Mouse (Mus musculus) myocyte (in vitro differentiated cells): ENCODE data around the gene Mcm10. TPM values are rescaled to one million over a fixed set of nuclear protein-coding genes. Genes with fewer than 3 reads are reported as not detected.

Source experiments
- H3K27me3 ChIP-seq: one replicate; pipeline ENCODE4 v1.6.1; 2011; ENCODE audit not compliant: control insufficient read depth, insufficient read depth, insufficient read length
- H3K36me3 ChIP-seq: one replicate; pipeline ENCODE4 v1.6.1; 2011; ENCODE audit not compliant: control insufficient read depth, insufficient read depth
- H3K4me2 ChIP-seq: one replicate; pipeline ENCODE4 v1.6.1; 2011; ENCODE audit warnings: low read depth, control low read depth
- H3K4me3 ChIP-seq: one replicate; pipeline ENCODE4 v1.5.1; 2011; ENCODE audit warnings: mild to moderate bottlenecking, control low read depth, moderate library complexity
- H3K79me2 ChIP-seq: one replicate; pipeline ENCODE4 v1.6.1; 2011; ENCODE audit not compliant: control insufficient read depth, insufficient read depth
- H3ac ChIP-seq: one replicate; pipeline ENCODE4 v1.6.1; 2011; ENCODE audit not compliant: control insufficient read depth, insufficient read length
- CEBPB ChIP-seq: IDR thresholded peaks from 2 replicates; pipeline ENCODE4 v1.6.1; 2011; ENCODE audit warnings: mild to moderate bottlenecking, moderate library complexity; ENCODE audit not compliant: poor library complexity, insufficient read depth, severe bottlenecking
- E2F4 ChIP-seq: IDR thresholded peaks from one replicate; pipeline ENCODE4 v1.6.1; 2011; ENCODE audit warnings: mild to moderate bottlenecking, control low read depth, moderate library complexity; ENCODE audit not compliant: insufficient read depth
- MAX ChIP-seq: IDR thresholded peaks from one replicate; pipeline ENCODE4 v1.6.1; 2011; ENCODE audit warnings: low read depth, mild to moderate bottlenecking, control low read depth
- MYOD1 ChIP-seq, 3 experiments: IDR thresholded peaks; one replicate each; pipeline ENCODE4 v1.6.1; 2011; ENCODE audit warnings: control low read depth in 2 of 3, low read depth in 2 of 3, mild to moderate bottlenecking in 2 of 3, moderate library complexity in 1 of 3; ENCODE audit not compliant: insufficient read length in 2 of 3, control insufficient read depth in 1 of 3
- MYOG ChIP-seq, 3 experiments: IDR thresholded peaks; one replicate each; pipeline ENCODE4 v1.6.1; 2011; ENCODE audit warnings: control low read depth in 2 of 3, low read depth in 2 of 3, mild to moderate bottlenecking in 2 of 3; ENCODE audit not compliant: insufficient read length in 2 of 3, control insufficient read depth in 1 of 3, insufficient read depth in 1 of 3
- POLR2A ChIP-seq: IDR thresholded peaks from one replicate; pipeline ENCODE4 v1.6.1; 2011; ENCODE audit warnings: low read depth, mild to moderate bottlenecking, control low read depth, moderate library complexity; ENCODE audit not compliant: insufficient read length
- POLR2AphosphoS2 ChIP-seq: IDR thresholded peaks from one replicate; pipeline ENCODE4 v1.6.1; 2011; ENCODE audit warnings: low read depth, control low read depth; ENCODE audit not compliant: insufficient read length
- REST ChIP-seq: IDR thresholded peaks from one replicate; pipeline ENCODE4 v1.6.1; 2011; ENCODE audit warnings: mild to moderate bottlenecking, control low read depth, moderate library complexity; ENCODE audit not compliant: insufficient read depth, insufficient read length
- SRF ChIP-seq: IDR thresholded peaks from one replicate; pipeline ENCODE4 v1.6.1; 2011; ENCODE audit warnings: low read depth; ENCODE audit not compliant: control insufficient read depth, insufficient read length
- TCF12 ChIP-seq: IDR thresholded peaks from one replicate; pipeline ENCODE4 v1.6.1; 2011; ENCODE audit warnings: mild to moderate bottlenecking, control low read depth; ENCODE audit not compliant: poor library complexity, insufficient read depth, severe bottlenecking
- TCF3 ChIP-seq: IDR thresholded peaks from one replicate; pipeline ENCODE4 v1.6.1; 2011; ENCODE audit warnings: low read depth, control low read depth; ENCODE audit not compliant: insufficient read length
- USF1 ChIP-seq: IDR thresholded peaks from one replicate; pipeline ENCODE4 v1.6.1; 2011; ENCODE audit warnings: low read depth, mild to moderate bottlenecking, control low read depth, moderate library complexity
- polyA plus RNA-seq: library from polyadenylated mRNA; unstranded; fragments of >200 nt; fragmentation: generic; extraction: Trizol; gene quantifications from one replicate; pipeline ENCODE4 v1.2.1, GENCODE M21; 2012; ENCODE audit warnings: missing spikeins

Gene Mcm10
- 4.2 TPM for polyA plus RNA-seq

DNA sequence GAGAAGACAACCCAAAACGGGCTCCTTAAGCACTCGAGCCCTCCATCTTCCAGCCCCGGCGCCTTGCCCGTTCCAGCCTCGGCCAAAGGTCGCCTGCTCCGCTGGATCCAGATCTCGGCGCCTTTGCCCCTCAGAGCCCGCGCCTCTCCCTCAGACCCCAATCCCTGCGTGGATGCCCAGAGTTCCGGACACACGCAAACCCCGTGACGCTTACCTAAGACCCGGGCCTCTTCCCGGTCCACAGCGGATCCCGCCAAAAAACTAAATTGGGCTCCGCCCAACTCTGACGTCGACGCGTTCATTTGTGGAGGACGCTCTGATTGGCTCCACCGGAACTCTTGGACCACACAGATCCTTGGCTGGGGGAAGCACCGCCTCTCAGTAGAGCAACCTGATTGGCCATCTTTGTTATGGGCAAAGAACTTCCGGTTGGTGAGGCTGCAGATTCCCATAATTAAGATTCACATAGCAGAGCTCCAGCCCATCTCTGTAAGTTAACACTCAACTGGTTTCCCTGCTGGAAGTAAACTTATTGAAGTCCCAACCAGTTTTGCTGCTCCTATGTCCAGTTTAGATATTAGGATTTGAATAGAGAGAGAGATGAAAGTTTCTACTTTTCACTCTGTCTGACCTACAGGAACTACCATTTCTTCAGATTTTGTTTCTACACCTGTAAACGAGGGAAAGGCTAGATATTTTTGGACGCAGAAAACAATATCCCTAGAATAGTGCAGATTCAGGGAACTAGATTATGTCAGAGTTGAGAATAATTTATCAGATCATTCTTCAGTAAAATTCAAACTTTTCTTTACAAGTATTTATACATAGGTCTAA lies at the start of gene Mcm10:
Gene Mcm10, minus strand, starts transcription at position 301 of the 834 bp plus-strand sequence.
- Histone ChIP-seq H3K36me3 (no peaks in the 10 kb centered on the region), H3ac (no peak within 1 kb of the TSS), H3K4me3 (peak within 1 kb of the TSS; percentile 35), H3K27me3 (no peaks in the 10 kb centered on the region), H3K4me2 (peak within 1 kb of the TSS; percentile 65), H3K79me2 (peaks cover 6% of the 10 kb centered on the region)
- TF ChIP-seq SRF (peak; percentile 96), TCF12 (no peak), E2F4 (peak; percentile 90)

- TF ChIP-seq TCF3: no peak
- TF ChIP-seq REST: no peak
- TF ChIP-seq E2F4: no peak
- TF ChIP-seq SRF: no peak
- no peak for TF ChIP-seq MAX
- TF ChIP-seq CEBPB: no peak
- no peak for TF ChIP-seq MYOG (IDR thresholded peaks at IDR 0.05; ENCODE audit: control insufficient read depth in 1 of 3, insufficient read depth in 1 of 3, insufficient read length in 2 of 3, low read depth in 2 of 3)
- no peak for TF ChIP-seq MYOD1 (IDR thresholded peaks at IDR 0.05; ENCODE audit: control insufficient read depth in 1 of 3, insufficient read length in 2 of 3, low read depth in 2 of 3)
- no peak for TF ChIP-seq USF1
- TF ChIP-seq POLR2A: no peak
- no peak for TF ChIP-seq TCF12
- TF ChIP-seq POLR2AphosphoS2: no peak
- Histone ChIP-seq H3K4me2 (no peak overlapping the region), H3K36me3 (no peaks in the 10 kb centered on the region), H3K79me2 (no peaks in the 10 kb centered on the region), H3K4me3 (no peak overlapping the region), H3K27me3 (no peaks in the 10 kb centered on the region), H3ac (no peak overlapping the region)
Observed at GRCm38 (mm10) chr2:5061133-5061708, 48.6 kb upstream of the Mcm10 start.

DNA sequence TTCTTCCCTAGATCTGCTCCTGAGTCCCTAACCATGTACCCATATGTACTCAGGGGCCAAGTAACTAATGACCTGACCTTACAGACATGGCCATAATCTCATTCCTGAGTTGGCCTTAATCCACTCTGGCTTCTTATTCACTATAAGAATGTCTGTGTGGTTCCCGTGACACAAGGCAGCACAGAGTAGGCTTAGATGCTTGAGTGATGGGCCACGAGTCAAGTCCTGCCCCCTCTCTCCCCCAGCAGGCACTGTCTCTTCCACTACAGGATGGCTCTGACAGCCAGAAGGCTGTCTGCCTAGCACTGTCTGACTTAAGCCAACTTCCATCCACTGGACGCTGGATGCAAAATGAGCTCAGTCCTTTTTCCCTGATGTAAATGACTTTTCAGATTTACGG lies 47.4 kb upstream of the Mcm10 start:
- H3K36me3 ChIP-seq: no peaks in the 10 kb centered on the region
- H3K79me2 ChIP-seq: no peaks in the 10 kb centered on the region
- no peak overlapping the region for H3ac ChIP-seq
- no peaks in the 10 kb centered on the region for H3K27me3 ChIP-seq
- no peak overlapping the region for H3K4me2 ChIP-seq
- TF ChIP-seq TCF12 (no peak), SRF (no peak), CEBPB (no peak)
- H3K4me3 ChIP-seq: no peak overlapping the region

GRCm38 (mm10) chr2:5058436-5058835 lies 45.8 kb upstream of the Mcm10 start:
- H3K27me3 ChIP-seq: no peaks in the 10 kb centered on the region
- H3K36me3 ChIP-seq: no peaks in the 10 kb centered on the region
- TF ChIP-seq CEBPB (no peak), POLR2A (no peak), MYOD1 (IDR thresholded peaks at IDR 0.05; ENCODE audit: control insufficient read depth in 1 of 3, insufficient read length in 2 of 3, low read depth in 2 of 3) (no peak), TCF12 (no peak), E2F4 (no peak), MAX (no peak), MYOG (IDR thresholded peaks at IDR 0.05; ENCODE audit: control insufficient read depth in 1 of 3, insufficient read depth in 1 of 3, insufficient read length in 2 of 3, low read depth in 2 of 3) (no peak), TCF3 (no peak), USF1 (no peak), SRF (no peak), POLR2AphosphoS2 (no peak), REST (no peak)
- no peak overlapping the region for H3K4me2 ChIP-seq
- H3K79me2 ChIP-seq: no peaks in the 10 kb centered on the region
- no peak overlapping the region for H3ac ChIP-seq
- H3K4me3 ChIP-seq: no peak overlapping the region

DNA sequence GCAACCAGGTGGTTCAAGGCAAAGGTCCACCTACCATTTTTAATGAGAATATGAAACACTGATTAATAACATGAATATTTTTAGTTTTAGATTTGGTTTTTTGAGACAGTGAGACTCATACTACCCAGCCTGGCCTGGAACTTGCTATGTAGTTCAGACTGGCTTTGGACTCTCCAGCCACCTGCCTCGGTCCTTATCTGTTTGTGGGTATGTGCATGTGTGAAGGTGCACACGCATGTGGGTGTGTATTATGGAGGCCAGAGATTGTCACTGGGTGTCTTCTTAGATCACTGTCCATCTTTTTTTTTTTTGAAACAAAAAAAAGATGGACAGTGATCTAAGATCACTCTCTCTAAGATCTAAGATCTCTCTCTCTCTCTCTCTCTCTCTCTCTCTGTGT lies 38.0 kb upstream of the Mcm10 start:
- no peak overlapping the region for H3K4me2 ChIP-seq
- no peaks in the 10 kb centered on the region for H3K27me3 ChIP-seq
- H3K4me3 ChIP-seq: no peak overlapping the region
- no peak overlapping the region for H3ac ChIP-seq
- TF ChIP-seq TCF3 (no peak), MYOG (IDR thresholded peaks at IDR 0.05; ENCODE audit: control insufficient read depth in 1 of 3, insufficient read depth in 1 of 3, insufficient read length in 2 of 3, low read depth in 2 of 3) (no peak), E2F4 (no peak), TCF12 (no peak), CEBPB (no peak)
- no peaks in the 10 kb centered on the region for H3K36me3 ChIP-seq
- no peaks in the 10 kb centered on the region for H3K79me2 ChIP-seq
